ENCODE assay signal across 22 mouse cellular contexts in genomic region chr2:109420098-109420497, GRCm38 (mm10).
DNase-seq lines count a peak whose midpoint lies in the region; TF ChIP-seq lines count a peak whose summit lies in the region.
"Had no signal": no experiment of that assay in that cellular context is flagged by ENCODE, and none has a peak within 500 bp of the region (broad histone marks: within the 10 kb centered on the region; RNA-seq: fewer than 3 reads in every experiment).

No protein-coding gene starts in this region.

- no peaks in the 10 kb centered on the region for H3K36me3 ChIP-seq in myocyte (ENCODE audit: control insufficient read depth, insufficient read depth)
- no peaks in the 10 kb centered on the region for H3K36me3 ChIP-seq in kidney, adult 2 months (ENCODE audit: control insufficient read depth, insufficient read depth, low read length)
- H3K36me3 ChIP-seq: forebrain, embryonic 12.5 days; forebrain, embryonic 15.5 days; hindbrain, embryonic 12.5 days; hindbrain, embryonic 15.5 days had no signal

- H3K27me3 ChIP-seq in myocyte (ENCODE audit: control insufficient read depth, insufficient read depth, insufficient read length): no peaks in the 10 kb centered on the region
- no peaks in the 10 kb centered on the region for H3K27me3 ChIP-seq in kidney, adult 2 months (replicated peaks; ENCODE audit: control insufficient read depth, insufficient read depth, low read length)
- H3K27me3 ChIP-seq: forebrain, embryonic 12.5 days; forebrain, embryonic 15.5 days; hindbrain, embryonic 12.5 days; hindbrain, embryonic 15.5 days had no signal

- H3K79me2 ChIP-seq in myocyte (ENCODE audit: control insufficient read depth, insufficient read depth): no peaks in the 10 kb centered on the region

- no peak overlapping the region for H3ac ChIP-seq in myocyte (ENCODE audit: control insufficient read depth, insufficient read length)

- peak; percentile 15 for DNase-seq in adrenal gland, adult 2 months
- DNase-seq in adrenal gland, postnatal 4 days (ENCODE audit: low spot score in 2 of 2): no peak
- DNase-seq in NIH3T3 (ENCODE audit: low read depth): peak; percentile 75
- DNase-seq in ZHBTc4 (ENCODE audit: low read depth, low spot score): peak; percentile 16
- DNase-seq in kidney, adult 2 months: no peak
- no peak for DNase-seq in frontal cortex, adult 2 months (ENCODE audit: extremely low spot score in 1 of 2, low spot score in 1 of 2)
- DNase-seq in frontal cortex, postnatal 14 days (ENCODE audit: low spot score in 2 of 2): no peak
- DNase-seq: adrenal gland, adult 8-10 months; adrenal gland, postnatal 36 days; cerebellum, adult 18-20 months; cerebellum, adult 9-10 months; cerebellum, postnatal 14 days; gastrocnemius, adult 2 months; gastrocnemius, postnatal 14 days; heart, adult 11 months; kidney, adult 8-10 months had no signal

- peak overlapping the region; percentile 36 for H3K4me2 ChIP-seq in myocyte (ENCODE audit: low read depth)
- H3K4me2 ChIP-seq: forebrain, embryonic 12.5 days; forebrain, embryonic 15.5 days; heart, embryonic 11.5 days; hindbrain, embryonic 12.5 days; hindbrain, embryonic 15.5 days had no signal

- no peak overlapping the region for H3K27ac ChIP-seq in kidney, adult 2 months (ENCODE audit: insufficient read depth, low read depth, low read length)
- H3K27ac ChIP-seq: forebrain, embryonic 12.5 days; forebrain, embryonic 15.5 days; gastrocnemius, adult 2 months; hindbrain, embryonic 12.5 days; hindbrain, embryonic 15.5 days had no signal

- no peaks in the 10 kb centered on the region for H3K4me1 ChIP-seq in kidney, adult 2 months (ENCODE audit: control insufficient read depth, insufficient read depth, low read length)
- H3K4me1 ChIP-seq: forebrain, embryonic 12.5 days; forebrain, embryonic 15.5 days; hindbrain, embryonic 12.5 days; hindbrain, embryonic 15.5 days had no signal

- H3K4me3 ChIP-seq in myocyte: no peak overlapping the region
- no peak overlapping the region for H3K4me3 ChIP-seq in kidney, adult 2 months (ENCODE audit: insufficient read depth, low read depth, low read length)
- H3K4me3 ChIP-seq: forebrain, embryonic 12.5 days; forebrain, embryonic 15.5 days; gastrocnemius, adult 2 months; hindbrain, embryonic 12.5 days; hindbrain, embryonic 15.5 days had no signal

- no peak for TF ChIP-seq CTCF in kidney, adult 2 months (conservative IDR thresholded peaks at IDR 0.05; ENCODE audit: insufficient read depth, insufficient read length, low read depth, low read length)

- TF ChIP-seq POLR2A in myocyte (IDR thresholded peaks at IDR 0.05; ENCODE audit: insufficient read length, low read depth): no peak
- no peak for TF ChIP-seq POLR2A in kidney, adult 2 months (IDR thresholded peaks at IDR 0.05; ENCODE audit: low read depth, low read length)

TF ChIP-seq in myocyte, 11 proteins besides CTCF, POLR2A, EP300 and RAD21:
- TF ChIP-seq POLR2AphosphoS2 (IDR thresholded peaks at IDR 0.05; ENCODE audit: insufficient read length, low read depth) (no peak), MAX (IDR thresholded peaks at IDR 0.05; ENCODE audit: low read depth) (no peak), MYOD1 (IDR thresholded peaks at IDR 0.05; ENCODE audit: control insufficient read depth in 1 of 3, insufficient read length in 2 of 3, low read depth in 2 of 3) (no peak), TCF3 (IDR thresholded peaks at IDR 0.05; ENCODE audit: insufficient read length, low read depth) (no peak), CEBPB (IDR thresholded peaks at IDR 0.05; ENCODE audit: insufficient read depth, poor library complexity, severe bottlenecking) (no peak), MYOG (IDR thresholded peaks at IDR 0.05; ENCODE audit: control insufficient read depth in 1 of 3, insufficient read depth in 1 of 3, insufficient read length in 2 of 3, low read depth in 2 of 3) (no peak), SRF (IDR thresholded peaks at IDR 0.05; ENCODE audit: control insufficient read depth, insufficient read length, low read depth) (no peak), E2F4 (IDR thresholded peaks at IDR 0.05; ENCODE audit: insufficient read depth) (no peak), TCF12 (IDR thresholded peaks at IDR 0.05; ENCODE audit: insufficient read depth, poor library complexity, severe bottlenecking) (no peak), REST (IDR thresholded peaks at IDR 0.05; ENCODE audit: insufficient read depth, insufficient read length) (no peak), USF1 (IDR thresholded peaks at IDR 0.05; ENCODE audit: low read depth) (no peak)

Comparison
In these comparisons a context has a peak if more than half of its experiments do, and no peak if none do; other contexts are left out.
1. DNase-seq: peak in adrenal gland, adult 2 months (single experiment), NIH3T3 (single experiment) and ZHBTc4 (single experiment); none in adrenal gland, postnatal 4 days (0 of 2), kidney, adult 2 months (single experiment), frontal cortex, adult 2 months (0 of 2) and frontal cortex, postnatal 14 days (0 of 2).